Mouse (Mus musculus) megakaryocyte-erythroid progenitor cell, adult 5-6 weeks (primary cell): ENCODE results near the gene Atp6v0b. TPM values are rescaled to one million over a fixed set of nuclear protein-coding genes. Genes with fewer than 3 reads are reported as not detected.

Experiments used
- ATAC-seq: replicated peaks from 2 replicates; pipeline ENCODE4 v1.8.0; 2016; ENCODE audit warnings: mild to moderate bottlenecking, inconsistent platforms; ENCODE audit not compliant: severe bottlenecking, poor library complexity, low FRiP score, low TSS enrichment
- total RNA-seq, 2 experiments: library from RNA; stranded (forward) in 1 of 2; stranded (reverse) in 1 of 2; fragments of 200-1000, 215-1000 nt in 1 of 2; fragments of >200 nt in 1 of 2; fragmentation: Nextera tagmentation in 1 of 2; gene quantifications; 2 replicates each; pipeline ENCODE4 v1.2.3; 2014 to 2017

Gene Atp6v0b
- total RNA-seq (2014; fragmentation: Nextera tagmentation): 164 and 195 TPM in 2 replicates
- 40.6 and 60.1 TPM in 2 replicates for total RNA-seq (2017)

- peak; percentile 82 for ATAC-seq
Observed at GRCm38 (mm10) chr4:117887133-117887532, at the start of gene Atp6v0b. Gene Atp6v0b, minus strand, starts transcription at chr4:117887333.

DNA sequence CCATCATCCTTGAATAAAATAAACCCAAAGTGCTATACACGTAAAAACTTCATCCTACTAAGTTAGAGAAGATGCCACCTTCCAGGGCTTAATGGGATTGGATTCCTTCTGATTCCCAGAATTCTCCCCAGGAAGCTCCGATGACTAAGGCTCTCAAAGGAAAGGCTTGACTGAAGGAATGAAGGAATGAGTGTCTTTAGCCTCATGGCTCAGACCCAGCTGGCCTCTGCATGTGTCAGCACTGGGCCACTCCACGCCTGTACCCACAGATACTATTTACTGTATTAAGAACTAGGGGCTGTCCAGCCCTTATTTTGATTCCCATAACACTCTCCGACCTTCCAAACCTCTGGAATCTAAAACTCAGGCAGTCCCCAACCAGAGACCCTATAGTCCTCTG, 46.9 kb upstream of the Atp6v0b start:
- ATAC-seq: no peak

DNA sequence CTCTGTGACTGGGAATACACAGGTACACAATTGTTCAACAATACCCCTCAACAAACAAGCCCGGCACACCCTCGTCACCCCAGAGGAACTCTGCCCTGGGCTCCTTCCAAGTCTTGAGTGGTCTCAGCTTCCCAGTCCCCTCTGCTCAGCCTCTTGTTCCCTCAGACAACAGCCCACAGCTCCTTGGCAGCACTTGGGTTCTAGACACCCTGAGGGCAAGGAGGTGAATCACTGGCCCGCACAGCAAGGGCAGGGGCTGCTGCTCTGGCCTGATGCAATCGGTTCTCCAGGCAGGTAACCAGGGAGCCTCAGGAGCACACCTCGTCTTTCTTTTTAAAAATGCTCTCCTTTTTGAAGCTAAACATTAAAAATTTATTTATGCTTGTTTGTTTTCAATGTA, 46.1 kb upstream of the Atp6v0b start:
- no peak for ATAC-seq

DNA sequence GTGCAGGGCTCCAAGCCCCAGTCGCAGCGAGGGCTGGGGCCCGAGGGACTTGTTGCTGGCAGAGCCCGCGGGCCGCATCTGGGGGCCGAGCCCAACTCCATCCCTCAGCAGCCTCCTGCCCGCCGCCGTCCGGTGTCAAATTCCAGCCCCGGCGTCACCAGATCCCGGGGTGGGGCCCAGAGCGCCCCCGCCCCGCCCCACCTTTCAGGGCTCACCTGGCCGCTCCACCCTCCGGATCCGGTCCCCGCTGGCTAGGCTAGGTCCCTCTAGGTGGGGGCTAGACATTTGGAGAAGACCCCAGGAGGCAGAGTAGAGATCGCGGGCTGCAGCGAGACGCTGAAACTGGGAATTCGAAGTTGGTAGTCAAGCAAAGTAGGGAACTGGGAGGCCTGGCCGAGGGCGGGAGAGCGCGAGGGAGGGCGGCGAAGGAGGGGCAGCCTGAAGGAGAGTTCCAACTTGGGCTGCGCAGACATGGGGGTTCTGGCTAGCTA, 42.3 kb upstream of the Atp6v0b start, which contains the start of gene Artn:
Gene Artn (minus strand): TSS at position 373 of the 491 bp plus-strand sequence.
- no peak for ATAC-seq

- peak; percentile 88 for ATAC-seq
Observed at GRCm38 (mm10) chr4:117928699-117929241, 41.6 kb upstream of the Atp6v0b start.

DNA sequence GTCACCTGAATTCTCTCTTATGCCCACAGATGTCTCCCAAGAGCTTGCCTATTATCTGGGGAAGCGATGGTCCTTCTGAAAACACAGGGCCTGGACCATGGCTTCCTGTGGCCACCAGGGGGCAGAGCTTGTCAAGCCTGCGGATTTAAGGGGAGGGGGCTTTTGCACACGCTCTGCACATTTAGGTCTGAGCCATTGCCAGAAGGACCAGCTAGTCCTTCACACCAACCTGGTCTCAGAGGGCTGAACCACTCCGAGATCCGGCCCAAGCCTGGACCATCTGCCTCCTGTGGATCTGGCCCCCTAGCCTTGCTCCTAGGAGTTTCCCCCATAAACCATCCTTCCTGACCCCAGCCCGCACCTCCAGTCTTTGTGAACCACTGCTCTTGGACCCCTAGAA, 41.1 kb upstream of the Atp6v0b start:
- ATAC-seq: peak; percentile 31

GRCm38 (mm10) chr4:117926545-117927482, 39.7 kb upstream of the Atp6v0b start:
- ATAC-seq: no peak

- no peak for ATAC-seq
Observed at GRCm38 (mm10) chr4:117924916-117925315, 37.8 kb upstream of the Atp6v0b start.

DNA sequence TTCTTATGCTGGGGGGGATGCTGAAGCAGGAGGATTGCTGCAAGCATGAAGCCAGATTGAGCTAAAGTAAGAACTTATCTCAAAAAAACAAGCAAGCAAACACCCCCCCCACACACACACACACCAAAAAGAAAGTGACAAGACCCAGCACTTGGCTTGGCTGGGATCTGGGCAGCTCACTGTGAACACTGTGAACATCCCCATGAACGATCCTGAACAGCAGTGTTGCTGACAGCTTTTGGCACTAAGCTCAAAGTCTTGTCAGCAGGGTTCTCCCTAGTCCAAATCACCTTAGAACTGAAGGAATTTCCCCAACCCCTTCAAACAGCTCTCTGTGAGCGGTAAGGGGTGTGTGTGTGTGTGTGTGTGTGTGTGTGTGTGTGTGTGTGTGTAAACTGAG, 36.3 kb upstream of the Atp6v0b start:
- ATAC-seq: no peak

GRCm38 (mm10) chr4:117921358-117921757, 34.2 kb upstream of the Atp6v0b start:
- ATAC-seq: no peak

GRCm38 (mm10) chr4:117918762-117919161, 31.6 kb upstream of the Atp6v0b start:
- no peak for ATAC-seq

GRCm38 (mm10) chr4:117918261-117918660, 31.1 kb upstream of the Atp6v0b start:
- no peak for ATAC-seq

GRCm38 (mm10) chr4:117917847-117918246, 30.7 kb upstream of the Atp6v0b start:
- ATAC-seq: no peak

- no peak for ATAC-seq
Observed at GRCm38 (mm10) chr4:117917402-117917801, 30.3 kb upstream of the Atp6v0b start.

GRCm38 (mm10) chr4:117916386-117916785, 29.3 kb upstream of the Atp6v0b start:
- ATAC-seq: no peak

GRCm38 (mm10) chr4:117915489-117916105, 28.5 kb upstream of the Atp6v0b start:
- ATAC-seq: no peak

- ATAC-seq: peak; percentile 89
Observed at GRCm38 (mm10) chr4:117914591-117915442, 27.7 kb upstream of the Atp6v0b start, which contains the start of gene Ipo13. Gene Ipo13, minus strand, starts transcription at chr4:117914999.

DNA sequence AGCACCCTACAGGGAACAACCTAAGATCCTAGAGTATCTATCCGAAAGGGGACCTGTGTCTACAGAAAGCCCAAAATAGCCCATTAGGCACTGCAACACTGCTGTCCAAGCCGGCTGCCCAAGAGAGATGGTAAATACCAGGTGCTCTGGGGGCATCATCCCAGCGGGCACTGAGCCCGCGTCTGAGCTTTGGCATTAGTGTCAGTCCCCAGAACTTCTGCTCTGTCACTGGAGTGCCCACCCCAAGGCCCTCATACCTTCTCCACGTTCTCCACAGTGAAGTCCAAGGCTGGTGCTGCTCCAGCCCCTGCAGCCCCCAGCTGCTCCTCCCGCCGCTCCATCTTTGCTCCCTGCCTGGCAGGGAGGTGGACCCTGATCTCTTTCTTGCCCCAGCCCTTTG, 26.9 kb upstream of the Atp6v0b start:
- 0 out of 2 replicates have a peak, but pooled peaks have one; percentile 2 for ATAC-seq

DNA sequence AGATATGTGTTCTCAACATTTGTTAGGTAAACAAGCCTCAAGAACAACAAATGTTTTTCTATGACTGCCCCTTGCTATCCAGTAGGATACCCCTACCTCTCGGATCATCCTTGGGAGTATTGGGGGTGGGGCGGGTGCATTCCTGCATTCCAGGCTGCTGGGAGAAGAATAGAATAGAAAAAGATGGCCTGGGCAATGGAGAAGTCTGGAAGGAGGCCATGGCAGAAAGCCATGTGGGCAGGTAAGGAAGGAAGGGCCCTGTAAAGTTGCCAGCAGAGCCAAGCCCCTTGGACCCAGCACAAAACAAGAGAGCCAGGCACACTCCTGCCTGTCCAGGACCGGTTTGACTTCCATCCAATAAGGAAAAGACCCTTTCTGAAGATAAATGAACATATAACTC, 26.3 kb upstream of the Atp6v0b start:
- no peak for ATAC-seq
